Mouse (Mus musculus): ENCODE data around the gene Elmo3.

Gene Elmo3

DNA sequence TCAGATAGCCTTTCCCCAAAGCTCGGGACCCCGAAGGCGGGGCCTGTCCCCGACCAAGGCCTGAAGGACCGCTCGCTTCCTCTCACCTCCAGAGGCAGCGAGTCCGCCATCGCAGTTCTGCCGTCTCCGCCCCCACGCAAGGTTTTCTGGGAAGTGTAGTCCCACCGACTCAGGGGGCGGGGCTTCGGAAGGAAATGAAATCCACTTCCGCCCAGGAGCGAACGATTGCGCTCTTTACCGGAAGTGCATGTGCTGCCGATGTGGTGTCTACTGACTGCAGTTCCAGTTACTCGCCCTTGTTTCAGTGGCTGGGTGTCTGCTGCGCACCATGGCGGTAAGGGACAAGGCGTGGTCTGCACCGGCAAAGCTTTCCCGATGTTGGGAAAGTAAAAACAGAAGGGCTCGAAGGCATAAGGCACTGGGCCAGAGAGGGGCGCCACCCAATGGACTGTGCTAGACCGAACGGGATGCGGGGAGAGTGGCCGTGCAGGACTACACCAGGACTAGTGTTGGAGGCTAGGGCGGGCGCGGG lies 20.8 kb downstream of the Elmo3 start, which contains the start of the genes Lrrc29 and Tmem208:
TSS of gene Lrrc29 (minus strand) at position 138 of the 532 bp plus-strand sequence.
TSS of gene Tmem208 (plus strand) at position 214 of the 532 bp plus-strand sequence.
- peak; percentile 62; the same call in 1 of the 2 replicates for TF ChIP-seq GATA4 (IDR thresholded peaks at IDR 0.05; ENCODE audit: insufficient replicate concordance, low read length)

DNA sequence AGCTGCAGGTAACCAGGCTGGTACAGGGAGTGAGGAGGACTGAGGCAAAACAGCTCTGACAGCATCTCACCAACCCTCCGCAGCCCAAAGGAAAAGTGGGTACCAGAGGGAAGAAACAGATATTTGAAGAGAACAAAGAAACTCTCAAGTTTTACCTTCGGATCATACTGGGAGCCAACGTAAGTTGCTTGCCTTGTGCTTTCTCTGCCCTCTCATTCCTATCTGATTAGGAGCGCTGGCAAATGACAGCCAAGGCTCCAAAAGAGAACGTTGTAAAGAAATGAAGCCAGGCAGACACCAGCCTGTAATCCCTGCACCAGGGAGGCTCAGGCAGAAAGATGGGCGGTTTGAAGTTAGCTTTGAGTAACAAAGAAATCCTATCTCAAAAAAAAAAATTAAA lies 21.6 kb downstream of the Elmo3 start:
- TF ChIP-seq GATA4 (IDR thresholded peaks at IDR 0.05; ENCODE audit: insufficient replicate concordance, low read length): no peak

DNA sequence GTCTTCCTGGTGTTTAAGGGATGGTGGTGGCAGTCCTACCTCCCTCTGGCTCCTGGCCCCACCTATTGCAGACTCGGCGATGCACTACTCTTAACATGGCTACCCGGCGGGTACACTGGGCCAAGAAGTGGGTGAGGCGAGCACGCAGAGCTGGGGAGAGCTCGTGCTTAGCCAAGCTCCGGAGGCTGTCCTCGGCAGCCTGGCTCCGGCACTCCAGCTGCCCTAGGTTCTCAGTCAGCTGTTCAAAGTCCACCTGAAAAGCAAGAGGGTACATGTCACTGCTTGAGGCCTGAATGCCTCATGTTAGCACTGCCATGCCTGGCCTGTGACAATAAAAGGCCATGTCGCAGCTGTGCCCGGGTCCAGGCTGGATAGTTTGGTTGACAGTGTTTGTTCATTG lies 24.9 kb downstream of the Elmo3 start:
- no peak for TF ChIP-seq GATA4 (IDR thresholded peaks at IDR 0.05; ENCODE audit: insufficient replicate concordance, low read length)

- no peak for TF ChIP-seq GATA4 (IDR thresholded peaks at IDR 0.05; ENCODE audit: insufficient replicate concordance, low read length)
These were observed 26.1 kb downstream of the Elmo3 start for GRCm38 (mm10) chr8:105331469-105331868.

- TF ChIP-seq GATA4 (IDR thresholded peaks at IDR 0.05; ENCODE audit: insufficient replicate concordance, low read length): no peak
These were observed 26.5 kb downstream of the Elmo3 start for GRCm38 (mm10) chr8:105331931-105332330.

GRCm38 (mm10) chr8:105332523-105332922 lies 27.1 kb downstream of the Elmo3 start:
- peak; percentile 91 for TF ChIP-seq GATA4 (IDR thresholded peaks at IDR 0.05; ENCODE audit: insufficient replicate concordance, low read length)

GRCm38 (mm10) chr8:105336373-105337130 lies 31.2 kb downstream of the Elmo3 start:
- TF ChIP-seq GATA4 (IDR thresholded peaks at IDR 0.05; ENCODE audit: insufficient replicate concordance, low read length): no peak

DNA sequence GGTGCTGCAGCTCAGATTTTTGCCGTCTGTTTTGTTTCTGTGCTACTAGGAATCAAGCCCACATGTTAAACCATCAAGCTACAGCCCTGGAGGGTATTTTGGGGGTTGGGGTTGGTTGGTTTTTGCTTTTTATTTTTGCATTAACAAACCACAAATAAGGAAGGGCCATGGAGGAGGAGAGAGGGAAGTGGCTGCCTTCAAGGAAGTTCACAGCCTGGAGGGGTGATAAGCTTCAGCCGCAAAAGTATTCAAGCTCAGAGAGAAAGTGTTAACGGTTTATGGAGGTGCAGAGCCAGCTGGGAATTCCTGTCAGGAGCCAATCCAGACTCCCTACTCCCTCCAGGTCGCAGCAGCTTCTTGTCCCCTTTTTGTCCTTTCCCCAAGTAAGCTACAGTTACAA lies 33.6 kb downstream of the Elmo3 start:
- 0 out of 2 replicates have a peak, but pooled peaks have one; percentile 32 for TF ChIP-seq GATA4 (IDR thresholded peaks at IDR 0.05; ENCODE audit: insufficient replicate concordance, low read length)

- no peak for TF ChIP-seq GATA4 (IDR thresholded peaks at IDR 0.05; ENCODE audit: insufficient replicate concordance, low read length)
These were observed 34.7 kb downstream of the Elmo3 start for GRCm38 (mm10) chr8:105339886-105340635.

GRCm38 (mm10) chr8:105341399-105341798 lies 36.0 kb downstream of the Elmo3 start:
- no peak for TF ChIP-seq GATA4 (IDR thresholded peaks at IDR 0.05; ENCODE audit: insufficient replicate concordance, low read length)

GRCm38 (mm10) chr8:105342768-105343167 lies 37.4 kb downstream of the Elmo3 start:
- TF ChIP-seq GATA4 (IDR thresholded peaks at IDR 0.05; ENCODE audit: insufficient replicate concordance, low read length): no peak

DNA sequence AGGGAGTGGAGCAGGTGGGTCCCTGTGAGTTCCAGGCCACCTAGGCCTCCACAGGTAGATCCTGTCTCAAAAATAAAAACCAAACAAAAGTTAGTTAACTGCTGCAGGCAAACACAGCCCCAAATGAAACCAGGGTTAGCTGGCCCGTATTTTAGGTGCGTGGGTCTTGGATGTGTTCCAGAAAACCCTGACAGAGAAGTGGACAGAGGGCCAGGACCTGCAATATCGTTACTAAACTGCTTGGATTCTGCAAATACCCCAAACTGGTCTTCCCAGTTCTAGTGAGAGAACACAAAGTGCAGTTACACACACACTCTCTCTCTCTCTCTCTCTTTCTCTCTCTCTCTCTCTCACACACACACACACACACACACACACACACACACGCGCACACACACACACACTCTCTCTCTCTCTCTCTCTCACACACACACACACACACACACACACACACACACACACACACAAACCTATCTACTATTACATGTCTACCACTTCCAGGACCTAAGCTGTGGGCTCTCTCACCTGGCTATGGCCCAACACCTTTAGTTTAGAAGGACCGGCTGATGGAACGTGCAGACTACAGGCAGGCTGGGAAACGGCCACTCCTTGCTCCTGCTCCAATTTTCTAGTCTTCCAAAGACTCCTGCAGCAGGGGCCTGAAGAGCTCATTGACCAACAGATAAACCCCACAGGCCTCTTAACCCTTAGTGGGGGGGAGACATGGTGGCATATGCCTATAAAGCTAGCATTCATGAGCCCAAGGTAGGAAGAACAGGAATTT lies 38.6 kb downstream of the Elmo3 start:
- TF ChIP-seq GATA4 (IDR thresholded peaks at IDR 0.05; ENCODE audit: insufficient replicate concordance, low read length): no peak

- TF ChIP-seq GATA4 (IDR thresholded peaks at IDR 0.05; ENCODE audit: insufficient replicate concordance, low read length): no peak
These were observed 39.9 kb downstream of the Elmo3 start for GRCm38 (mm10) chr8:105345061-105345975.
